17 mouse cellular contexts compared by ENCODE assay signal in the genomic region with DNA sequence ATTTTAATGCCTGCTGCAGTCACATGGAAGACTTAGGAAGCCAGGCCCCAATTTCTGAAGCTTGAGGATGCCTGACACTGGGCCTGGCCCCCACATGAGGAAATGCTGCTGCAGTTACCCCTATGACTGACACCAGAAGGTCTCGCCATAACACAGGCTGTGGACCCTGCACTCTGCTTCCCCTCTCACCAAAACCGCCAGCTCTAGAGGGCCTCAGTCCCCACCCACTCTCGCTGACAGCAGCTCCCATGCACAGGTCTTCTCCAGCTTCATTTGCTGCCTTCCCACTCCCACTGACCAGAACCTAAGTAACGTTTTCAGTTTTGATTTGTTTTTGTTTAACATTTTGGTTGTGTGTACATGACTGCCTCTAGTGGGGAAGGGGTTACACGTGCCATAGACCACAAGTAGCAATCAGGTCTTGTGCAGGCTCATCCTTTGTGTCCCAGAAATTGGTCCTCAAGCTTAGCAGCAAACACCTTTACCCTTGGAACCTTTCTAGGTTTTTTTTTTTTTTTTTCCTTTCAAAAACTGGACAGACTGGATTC. TPM values are rescaled to one million over a fixed set of nuclear protein-coding genes. Genes with fewer than 3 reads are reported as not detected.
DNase-seq lines count a peak whose midpoint lies in the region; TF ChIP-seq lines count a peak whose summit lies in the region.
"Had no signal": no experiment of that assay in that cellular context is flagged by ENCODE, and none has a peak within 500 bp of the region (broad histone marks: within the 10 kb centered on the region; RNA-seq: fewer than 3 reads in every experiment).

No protein-coding gene starts in this region.

- no peak overlapping the region for H3K4me3 ChIP-seq in layer of hippocampus, adult 2 months
- H3K4me3 ChIP-seq: embryonic facial prominence, embryonic 15.5 days; gastrocnemius, adult 2 months; hindbrain, embryonic 13.5 days; intestine, embryonic 15.5 days; limb, embryonic 10.5 days; neural tube, embryonic 12.5 days had no signal

- TF ChIP-seq CTCF in layer of hippocampus, adult 2 months (conservative IDR thresholded peaks at IDR 0.05), result peak; percentile 42

- H3K27ac ChIP-seq in layer of hippocampus, adult 2 months, result no peak overlapping the region
- H3K27ac ChIP-seq: embryonic facial prominence, embryonic 15.5 days; gastrocnemius, adult 2 months; hindbrain, embryonic 13.5 days; intestine, embryonic 15.5 days; limb, embryonic 10.5 days; neural tube, embryonic 12.5 days had no signal

- DNase-seq in cerebellum, adult 11 months, result peak; percentile 8
- DNase-seq in cerebellum, adult 11-12 months, result no peak
- DNase-seq in layer of hippocampus, adult 2 months (ENCODE audit: low spot score in 2 of 2), result no peak
- DNase-seq in layer of hippocampus, postnatal 36 days, result no peak
- DNase-seq in retina, postnatal 1 day, result peak; percentile 12
- DNase-seq in retina, embryonic 14.5 days (ENCODE audit: low spot score), result no peak
- DNase-seq in induced T-regulatory cell, adult 2 months (ENCODE audit: low read depth), result peak; percentile 45
- no peak for DNase-seq in layer of hippocampus, adult 8-10 months (ENCODE audit: low spot score in 2 of 2)
- DNase-seq: adrenal gland, postnatal 14 days; gastrocnemius, adult 2 months; heart, postnatal 14 days; lung, adult 2 months had no signal

RNA-seq across cellular contexts. Expression of gene Gsk3a, which starts 5.5 kb away (rescaled TPM):
- 100 to 1,000 TPM; 206 to 220 TPM for total RNA-seq in layer of hippocampus, adult 2 months (2021)
- total RNA-seq in layer of hippocampus, postnatal 36 days (2021), result 100 to 1,000 TPM; 195 to 201 TPM
- total RNA-seq in layer of hippocampus, adult 8-10 months (2022), result 100 to 1,000 TPM; 198 to 216 (median 204) TPM

RNA-seq across cellular contexts. Expression of gene Zfp526, which starts 10.9 kb away (rescaled TPM):
- total RNA-seq in layer of hippocampus, adult 2 months (2021), result 10 to 100 TPM; 10.5 to 12.7 TPM
- total RNA-seq in layer of hippocampus, postnatal 36 days (2021), result 10 to 100 TPM; 11.6 to 12.5 TPM
- total RNA-seq in layer of hippocampus, adult 8-10 months (2022), result 10 to 100 TPM; 11.2 to 12.5 (median 11.7) TPM

RNA-seq across cellular contexts. Expression of gene Dedd2, which starts 11.8 kb away (rescaled TPM):
- 10 to 100 TPM; 23.7 to 24.1 TPM for total RNA-seq in layer of hippocampus, adult 2 months (2021)
- 10 to 100 TPM; 26.1 to 28.0 TPM for total RNA-seq in layer of hippocampus, postnatal 36 days (2021)
- 10 to 100 TPM; 22.0 to 28.9 (median 26.5) TPM for total RNA-seq in layer of hippocampus, adult 8-10 months (2022)

RNA-seq across cellular contexts. Expression of gene Erf, which starts 18.4 kb away (rescaled TPM):
- 10 to 100 TPM; 40.3 to 45.1 TPM for total RNA-seq in layer of hippocampus, adult 2 months (2021)
- 10 to 100 TPM; 34.3 to 35.4 TPM for total RNA-seq in layer of hippocampus, postnatal 36 days (2021)
- total RNA-seq in layer of hippocampus, adult 8-10 months (2022), result 10 to 100 TPM; 39.0 to 61.0 (median 49.4) TPM

RNA-seq across cellular contexts. Expression of gene Cic, which starts 35.3 kb away (rescaled TPM):
- total RNA-seq in layer of hippocampus, adult 2 months (2021), result 100 to 1,000 TPM; 218 to 225 TPM
- total RNA-seq in layer of hippocampus, postnatal 36 days (2021), result 100 to 1,000 TPM; 173 to 213 TPM
- 100 to 1,000 TPM; 196 to 252 (median 228) TPM for total RNA-seq in layer of hippocampus, adult 8-10 months (2022)

Comparison
In these comparisons a context has a peak if more than half of its experiments do, and no peak if none do; other contexts are left out.
1. DNase-seq: peak in cerebellum, adult 11 months (single experiment), retina, postnatal 1 day (single experiment) and induced T-regulatory cell, adult 2 months (single experiment); none in cerebellum, adult 11-12 months (single experiment), layer of hippocampus, adult 2 months (0 of 2), layer of hippocampus, postnatal 36 days (0 of 2), retina, embryonic 14.5 days (single experiment) and layer of hippocampus, adult 8-10 months (0 of 2).